Mouse (Mus musculus): ENCODE measurements around the gene 1500009C09Rik. TPM values are rescaled to one million over a fixed set of nuclear protein-coding genes. Genes with fewer than 3 reads are reported as not detected.

The 1500009C09Rik gene
- total RNA-seq, 1 experiment from 2014 or later = not detected

DNA sequence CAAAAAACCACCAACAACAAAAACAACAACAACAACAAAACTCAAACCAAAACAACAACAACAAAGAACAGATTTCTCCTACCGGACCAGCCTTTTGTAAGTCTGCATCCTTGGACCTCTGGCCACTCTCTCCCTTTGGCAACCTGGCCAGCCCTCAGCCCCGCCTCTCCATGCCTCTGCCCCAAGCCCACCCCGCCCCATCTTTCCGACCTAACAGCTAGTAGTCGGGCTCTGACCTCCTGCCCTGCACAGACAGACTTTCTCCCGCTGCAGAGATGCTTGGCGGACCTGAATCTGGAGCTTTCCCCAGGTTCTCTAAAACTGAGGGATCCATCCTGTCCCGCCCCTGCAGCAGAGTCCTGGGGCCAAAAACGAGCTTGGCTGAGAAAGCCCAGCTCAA lies 34.2 kb upstream of the 1500009C09Rik start:
- no peak for ATAC-seq (replicated peaks; ENCODE audit: insufficient number of reproducible peaks, low FRiP score, low TSS enrichment, poor library complexity, severe bottlenecking)

DNA sequence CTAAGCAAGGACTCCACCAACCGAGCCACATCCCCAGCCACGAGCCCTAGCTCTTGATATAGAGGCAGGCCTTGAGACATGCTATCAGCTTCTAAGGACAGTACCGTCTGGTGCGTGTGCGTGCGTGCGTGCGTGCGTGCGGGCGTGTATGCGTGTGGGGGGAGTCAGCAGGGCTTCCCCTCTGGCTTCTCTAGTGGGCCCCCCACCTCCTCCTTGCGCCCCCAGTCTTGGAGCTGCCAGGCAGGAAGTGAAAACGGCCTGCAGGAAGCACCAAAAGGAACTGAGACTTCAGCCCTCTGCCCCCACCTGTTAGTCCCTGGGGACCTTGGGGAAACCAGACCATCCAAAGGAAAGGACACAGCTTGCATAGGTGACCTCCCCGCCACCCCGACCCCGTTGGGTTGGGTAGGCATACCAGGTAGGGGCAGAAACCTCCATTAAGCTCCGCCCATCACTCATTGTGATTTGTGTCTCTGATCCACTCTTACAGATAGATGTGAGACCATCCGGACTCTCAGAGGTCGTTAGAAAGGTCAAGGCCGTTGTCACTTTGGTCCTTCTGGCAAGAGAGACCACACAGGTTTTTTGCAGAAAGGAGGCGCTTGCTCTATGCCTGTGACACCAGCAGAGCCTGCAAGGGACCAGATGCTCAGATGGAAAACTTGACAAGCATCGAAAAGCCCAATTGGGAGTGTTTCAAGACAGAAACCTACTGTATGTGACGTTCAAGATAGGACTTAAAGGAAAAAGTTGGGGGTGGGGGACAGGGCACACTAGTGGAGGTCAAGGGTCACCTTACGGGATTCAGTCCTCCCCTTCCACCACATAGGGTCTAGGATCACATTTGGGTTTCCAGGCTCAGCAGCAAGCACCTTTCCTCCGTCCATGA lies 33.2 kb upstream of the 1500009C09Rik start:
- peak; percentile 40; the same call in 1 of the 2 replicates for ATAC-seq (replicated peaks; ENCODE audit: insufficient number of reproducible peaks, low FRiP score, low TSS enrichment, poor library complexity, severe bottlenecking)

DNA sequence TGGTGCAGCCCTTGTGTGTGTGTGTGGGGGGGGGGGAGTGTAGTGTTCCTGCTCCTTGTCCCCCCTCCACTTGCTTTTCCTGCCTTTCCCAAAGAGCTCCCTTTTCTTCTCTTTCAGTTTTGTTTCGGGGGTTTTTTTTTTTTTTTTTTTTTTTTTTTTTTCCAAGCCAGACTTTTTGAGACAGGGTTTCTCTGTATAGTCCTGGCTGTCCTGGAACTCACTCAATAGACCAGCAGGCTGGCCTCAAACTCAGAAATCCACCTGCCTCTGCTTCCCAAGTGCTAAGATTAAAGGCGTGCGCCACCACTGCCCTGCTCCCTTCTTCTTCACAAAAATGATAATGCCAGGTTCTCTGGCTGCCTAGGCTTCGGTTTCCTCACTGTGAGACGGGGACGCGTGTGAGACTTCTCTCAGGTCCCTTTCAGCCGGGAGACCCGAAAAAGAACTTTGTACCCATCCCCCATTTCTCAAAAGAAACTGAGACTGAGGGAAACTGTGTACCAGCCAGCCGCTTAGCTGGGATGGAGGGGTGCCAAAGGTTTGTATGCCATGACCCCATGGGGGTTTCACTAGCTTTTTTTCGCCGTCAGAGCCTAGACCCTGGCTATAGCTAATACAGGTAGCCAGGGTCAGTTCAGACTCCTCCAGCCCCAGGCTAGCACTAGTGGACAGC lies 32.1 kb upstream of the 1500009C09Rik start:
- no peak for ATAC-seq (replicated peaks; ENCODE audit: insufficient number of reproducible peaks, low FRiP score, low TSS enrichment, poor library complexity, severe bottlenecking)

DNA sequence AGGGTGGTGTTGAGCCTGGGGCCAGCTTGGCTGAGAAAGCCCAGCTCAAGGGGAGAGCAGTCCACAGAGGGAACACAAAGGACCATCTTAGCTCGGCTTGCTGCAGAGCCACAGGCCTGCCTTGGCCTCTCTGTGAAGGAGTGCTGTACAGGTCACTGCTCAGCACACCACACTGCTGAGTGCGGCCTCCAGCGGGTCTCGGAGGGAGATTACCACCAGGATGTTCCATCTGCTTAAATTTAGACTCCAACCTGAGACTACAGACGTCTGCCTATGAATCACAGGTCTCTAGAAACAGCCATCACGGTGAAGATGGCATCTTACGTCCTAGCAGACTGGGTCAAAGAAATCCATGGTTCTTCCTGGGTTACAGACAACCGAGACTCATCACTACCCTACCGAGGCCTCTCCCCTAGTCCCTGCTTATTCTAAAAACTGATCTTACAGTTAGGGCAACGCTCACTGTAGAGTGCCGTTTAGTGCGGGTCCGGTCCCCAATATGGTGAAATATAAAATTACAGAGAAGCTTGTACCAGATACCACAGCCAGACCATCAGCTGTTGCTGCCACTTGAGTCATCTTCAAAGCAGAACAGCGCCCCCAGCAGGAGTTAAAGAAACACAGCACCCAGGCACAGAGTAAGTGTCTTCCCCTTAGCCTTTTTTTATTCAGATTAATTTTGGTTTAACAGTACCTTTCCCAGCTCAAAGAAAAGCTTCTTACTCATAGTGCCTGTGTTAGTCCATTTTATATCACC lies 30.9 kb upstream of the 1500009C09Rik start:
- no peak for ATAC-seq (replicated peaks; ENCODE audit: insufficient number of reproducible peaks, low FRiP score, low TSS enrichment, poor library complexity, severe bottlenecking)

DNA sequence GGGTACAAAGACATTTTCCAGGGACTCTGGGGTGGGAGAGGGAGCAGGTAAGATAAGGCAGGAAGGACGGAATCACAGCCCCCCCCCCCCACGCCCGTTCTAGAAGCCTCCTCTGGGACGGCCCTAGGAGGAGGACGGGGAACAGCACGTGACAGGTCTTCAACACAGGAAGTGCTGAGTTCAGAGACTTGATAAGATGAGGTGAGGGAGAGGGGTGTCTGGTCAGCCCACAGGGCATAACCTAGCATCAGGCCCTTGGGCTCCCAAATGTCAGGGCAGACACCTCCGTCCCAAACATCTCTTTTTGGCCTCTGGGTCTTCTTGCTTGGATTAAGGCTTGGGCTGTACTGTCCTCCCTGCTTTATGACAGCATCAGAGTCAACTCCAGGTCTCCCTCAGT lies 28.9 kb upstream of the 1500009C09Rik start:
- ATAC-seq (replicated peaks; ENCODE audit: insufficient number of reproducible peaks, low FRiP score, low TSS enrichment, poor library complexity, severe bottlenecking) = no peak

DNA sequence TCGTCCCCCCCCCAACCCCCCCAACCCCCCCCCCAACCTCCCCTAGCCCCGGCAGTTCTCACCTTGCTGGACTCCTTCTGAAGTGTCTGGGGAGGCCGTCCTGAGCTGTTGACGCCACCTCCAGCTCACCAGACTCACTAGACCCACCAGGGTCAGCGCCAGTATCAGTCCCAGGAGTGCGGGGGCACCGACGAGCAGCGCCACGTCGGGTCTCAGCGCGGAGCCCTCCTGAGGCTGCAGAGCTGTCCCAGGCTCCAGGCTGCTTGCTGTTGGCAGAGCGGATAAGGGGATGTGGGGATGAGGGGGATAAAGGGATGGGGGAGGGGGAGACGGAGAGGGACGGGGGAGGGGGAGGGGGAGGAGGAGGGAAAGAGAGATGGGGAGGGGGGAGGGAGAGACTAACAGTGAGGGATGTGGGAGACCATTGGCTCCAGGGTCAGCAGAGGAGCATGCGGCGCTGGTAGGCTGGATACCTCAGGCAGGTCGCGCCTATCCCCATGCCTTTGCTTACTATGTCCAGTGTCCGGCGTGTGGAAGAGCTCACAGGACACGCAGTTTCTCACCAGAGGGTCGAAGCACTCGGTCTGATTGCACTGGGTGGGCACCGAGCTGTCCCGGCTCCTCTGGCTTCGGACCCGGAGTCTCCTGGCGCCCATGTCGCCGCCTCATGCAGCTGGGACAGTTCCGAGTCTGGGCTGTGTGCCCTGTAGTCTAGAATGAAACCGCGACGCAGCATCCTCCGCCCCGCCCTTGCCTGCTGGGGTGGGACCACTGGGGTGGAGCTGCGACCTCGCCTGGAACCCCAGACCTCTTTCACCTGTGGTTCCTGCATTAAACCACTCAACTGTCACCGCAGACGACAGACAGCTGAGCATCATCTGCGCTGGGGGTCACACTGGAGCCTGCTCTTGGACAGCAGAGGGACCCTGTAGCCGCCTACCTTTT lies 28.3 kb upstream of the 1500009C09Rik start, which contains the start of gene Tnfrsf13c:
TSS of gene Tnfrsf13c (minus strand) at position 713 of the 945 bp plus-strand sequence.
- ATAC-seq (replicated peaks; ENCODE audit: insufficient number of reproducible peaks, low FRiP score, low TSS enrichment, poor library complexity, severe bottlenecking) = peak; percentile 41

DNA sequence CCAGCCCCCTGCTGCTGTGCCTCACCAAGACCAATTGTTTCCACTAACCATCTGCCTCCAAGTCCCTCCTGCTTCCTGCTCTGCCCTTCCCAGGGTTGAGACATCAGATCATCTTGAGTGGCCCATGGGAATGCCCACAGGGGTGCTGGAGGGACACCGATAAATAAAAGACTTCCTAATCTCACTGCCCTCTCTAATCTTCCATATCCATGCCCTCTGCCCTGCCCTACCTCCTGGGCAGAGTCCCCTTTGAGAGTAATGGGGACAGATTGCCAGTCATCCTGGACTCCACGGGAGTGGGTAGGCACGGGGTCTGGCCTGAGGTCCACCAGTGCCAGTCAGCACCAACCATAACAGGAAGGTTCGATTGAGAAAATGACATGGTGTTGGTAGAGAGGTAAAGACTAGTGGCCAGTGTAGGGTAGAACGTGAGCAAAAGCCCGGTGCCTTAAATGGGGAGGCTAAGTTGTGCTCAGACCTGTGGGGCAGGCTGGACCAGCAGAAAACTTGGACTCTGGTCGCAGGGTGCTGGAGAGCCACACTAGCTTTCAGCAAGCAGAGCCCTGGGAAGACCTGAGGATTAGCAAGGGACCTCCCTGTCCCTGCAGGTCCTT lies 27.5 kb upstream of the 1500009C09Rik start:
- no peak for ATAC-seq (replicated peaks; ENCODE audit: insufficient number of reproducible peaks, low FRiP score, low TSS enrichment, poor library complexity, severe bottlenecking)

DNA sequence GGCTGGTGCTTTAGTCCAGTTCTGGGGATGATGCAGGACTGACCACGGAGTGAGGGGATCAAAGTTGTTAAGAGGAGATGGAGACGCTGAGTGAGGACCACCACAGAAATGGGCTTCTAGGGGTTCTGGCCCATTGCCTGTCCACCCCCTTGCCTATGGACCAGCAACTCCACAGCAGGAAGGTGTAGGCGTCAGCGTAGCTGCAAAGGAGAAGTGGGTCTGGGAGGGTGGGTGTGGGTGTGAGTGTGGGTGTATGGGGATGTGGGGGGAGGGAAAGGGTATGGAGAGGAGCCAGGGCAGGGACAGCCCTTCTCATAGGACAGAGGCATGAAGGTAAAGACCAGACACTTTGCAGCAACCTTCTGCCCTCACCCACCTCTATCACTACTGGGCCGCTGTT lies 26.4 kb upstream of the 1500009C09Rik start:
- no peak for ATAC-seq (replicated peaks; ENCODE audit: insufficient number of reproducible peaks, low FRiP score, low TSS enrichment, poor library complexity, severe bottlenecking)

DNA sequence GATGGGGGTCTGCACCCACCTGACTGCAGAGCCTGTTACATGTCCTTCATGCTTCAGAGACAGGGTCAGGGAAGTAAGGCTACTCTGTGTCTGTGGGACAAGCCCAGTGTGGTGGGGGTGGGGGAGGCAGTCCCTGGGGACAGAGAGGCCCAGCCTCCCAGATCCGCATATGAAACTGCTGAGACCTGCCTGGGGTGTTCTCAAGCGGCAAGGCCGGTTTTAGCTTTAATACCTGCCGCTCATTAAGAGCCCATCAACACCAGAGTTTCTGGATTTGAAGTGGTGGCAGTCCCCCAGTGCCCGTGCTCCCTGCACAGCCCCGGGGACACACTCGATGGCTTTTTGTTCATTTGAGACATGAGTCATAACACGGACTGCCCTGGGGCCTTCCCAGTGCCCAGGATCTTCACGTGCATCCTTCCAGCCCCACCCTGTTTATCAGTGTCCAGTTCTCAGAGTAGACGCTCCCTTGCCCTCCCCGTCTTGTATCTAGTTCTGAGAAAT lies 22.6 kb upstream of the 1500009C09Rik start:
- no peak for ATAC-seq (replicated peaks; ENCODE audit: insufficient number of reproducible peaks, low FRiP score, low TSS enrichment, poor library complexity, severe bottlenecking)

DNA sequence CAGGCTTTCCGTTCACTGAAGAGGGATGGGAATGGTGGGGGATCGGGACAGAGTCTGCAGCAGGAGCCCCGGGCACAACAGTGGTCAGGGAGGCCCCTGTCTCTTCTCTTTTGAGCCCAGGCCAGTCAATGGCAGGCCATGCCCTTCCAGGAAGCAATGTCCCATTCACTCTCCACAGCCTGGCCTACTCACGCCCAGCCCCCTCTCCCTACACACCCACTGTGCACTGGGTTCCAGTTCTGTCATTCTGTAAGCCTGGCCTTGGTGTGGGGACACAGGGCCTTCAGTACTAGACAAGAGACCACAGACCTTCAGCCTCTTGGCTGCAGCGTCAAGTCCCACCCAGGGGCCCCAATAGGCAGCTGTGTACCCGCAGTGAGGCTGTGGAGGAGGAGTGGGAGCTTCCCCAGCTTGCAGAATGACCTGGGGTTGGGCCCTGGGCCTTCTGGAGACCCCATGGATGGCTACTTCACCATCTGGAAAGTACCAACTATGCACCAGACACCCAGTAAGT lies 22.0 kb upstream of the 1500009C09Rik start:
- ATAC-seq (replicated peaks; ENCODE audit: insufficient number of reproducible peaks, low FRiP score, low TSS enrichment, poor library complexity, severe bottlenecking) = no peak

DNA sequence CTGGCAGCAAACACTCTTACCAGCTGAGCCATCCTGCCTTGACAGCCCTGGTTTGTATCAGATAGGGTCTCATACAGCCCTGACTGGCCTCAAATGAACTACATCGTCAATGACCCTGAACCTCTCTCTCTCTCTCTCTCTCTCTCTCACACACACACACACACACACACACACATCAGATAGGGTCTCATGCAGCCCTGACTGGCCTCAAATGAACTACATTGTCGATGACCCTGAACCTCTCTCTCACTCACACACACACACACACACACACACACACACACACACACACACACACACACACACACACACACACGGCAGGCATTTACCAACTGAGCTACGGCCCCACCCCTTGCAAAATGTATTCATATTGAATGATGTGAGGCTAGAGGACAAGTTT lies 21.1 kb upstream of the 1500009C09Rik start:
- ATAC-seq (replicated peaks; ENCODE audit: insufficient number of reproducible peaks, low FRiP score, low TSS enrichment, poor library complexity, severe bottlenecking) = no peak

DNA sequence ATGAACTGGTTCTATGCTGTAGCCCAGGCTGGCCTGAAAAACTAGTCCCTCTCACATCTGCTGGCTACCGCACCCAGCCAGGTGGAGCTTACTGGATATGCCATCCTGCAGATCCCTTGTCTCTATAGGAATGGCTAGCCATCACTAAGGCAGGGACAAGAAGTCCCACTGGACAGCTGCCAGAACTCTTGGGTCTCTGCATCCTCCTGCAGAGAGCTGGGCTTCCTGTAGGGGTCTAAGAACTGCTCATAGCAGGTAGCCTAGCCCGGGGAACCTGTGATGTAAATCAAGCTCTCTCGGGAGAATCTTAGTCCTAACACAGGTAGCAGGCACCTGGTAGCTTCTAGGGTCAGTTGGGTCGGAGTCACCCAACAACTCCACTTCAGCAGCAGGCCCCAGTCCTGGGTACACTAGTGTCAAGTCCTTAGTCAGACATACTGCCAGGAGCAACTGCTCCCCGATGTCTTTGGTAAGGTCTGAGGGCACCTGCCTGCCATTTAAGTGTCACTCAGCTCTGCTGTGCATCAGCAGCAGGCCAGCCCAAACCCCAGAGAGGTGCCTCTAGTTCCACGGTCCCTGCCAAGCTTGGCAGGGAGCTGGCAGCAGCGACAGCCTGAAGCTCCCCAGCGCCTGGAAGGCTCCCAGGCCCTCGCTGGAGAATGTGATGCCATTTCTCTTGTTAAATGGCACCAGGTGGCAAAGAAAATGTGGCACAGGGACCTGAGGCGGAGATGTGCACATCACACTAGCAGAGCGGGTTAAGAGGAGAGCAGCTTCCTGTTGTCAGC lies 20.4 kb upstream of the 1500009C09Rik start:
- no peak for ATAC-seq (replicated peaks; ENCODE audit: insufficient number of reproducible peaks, low FRiP score, low TSS enrichment, poor library complexity, severe bottlenecking)

DNA sequence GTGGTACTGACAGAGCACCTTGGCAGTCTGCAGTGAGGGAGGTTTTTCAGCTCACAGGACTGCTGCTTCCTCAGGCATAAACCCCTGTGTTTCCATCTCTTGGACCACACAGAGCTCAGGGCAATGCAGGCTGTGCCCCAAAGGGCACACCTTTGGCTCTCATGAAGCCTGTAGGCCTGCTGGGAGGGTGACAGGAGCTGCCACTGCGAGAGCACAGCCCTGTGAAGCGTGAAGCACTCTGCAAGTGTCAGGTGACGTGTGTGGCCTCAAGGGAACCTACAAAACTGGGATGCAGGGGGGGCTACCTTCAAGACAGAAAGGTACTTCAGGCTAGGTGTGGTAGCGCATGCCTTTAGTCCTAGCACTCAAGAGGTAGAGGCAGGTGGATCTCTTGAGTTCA lies 19.5 kb upstream of the 1500009C09Rik start:
- no peak for ATAC-seq (replicated peaks; ENCODE audit: insufficient number of reproducible peaks, low FRiP score, low TSS enrichment, poor library complexity, severe bottlenecking)

DNA sequence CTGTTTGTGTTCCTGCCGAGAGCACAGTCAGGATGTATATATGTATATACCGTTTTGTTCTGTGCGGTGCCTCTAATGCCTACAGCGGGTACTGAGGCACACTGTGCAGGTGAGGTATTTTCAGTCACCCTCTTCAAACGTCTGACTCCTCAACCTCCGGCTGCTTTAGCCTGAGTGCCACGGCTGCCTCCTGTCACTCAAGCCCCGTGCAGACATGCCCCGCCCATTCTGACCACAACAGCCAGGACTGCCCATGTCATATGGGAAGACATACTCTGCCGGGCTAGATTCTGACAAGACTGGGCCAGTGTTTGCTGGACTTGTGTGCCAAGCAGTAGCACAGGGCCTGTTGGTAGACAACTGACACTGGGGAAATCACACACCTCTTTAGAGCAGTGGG lies 16.5 kb upstream of the 1500009C09Rik start:
- ATAC-seq (replicated peaks; ENCODE audit: insufficient number of reproducible peaks, low FRiP score, low TSS enrichment, poor library complexity, severe bottlenecking) = no peak

DNA sequence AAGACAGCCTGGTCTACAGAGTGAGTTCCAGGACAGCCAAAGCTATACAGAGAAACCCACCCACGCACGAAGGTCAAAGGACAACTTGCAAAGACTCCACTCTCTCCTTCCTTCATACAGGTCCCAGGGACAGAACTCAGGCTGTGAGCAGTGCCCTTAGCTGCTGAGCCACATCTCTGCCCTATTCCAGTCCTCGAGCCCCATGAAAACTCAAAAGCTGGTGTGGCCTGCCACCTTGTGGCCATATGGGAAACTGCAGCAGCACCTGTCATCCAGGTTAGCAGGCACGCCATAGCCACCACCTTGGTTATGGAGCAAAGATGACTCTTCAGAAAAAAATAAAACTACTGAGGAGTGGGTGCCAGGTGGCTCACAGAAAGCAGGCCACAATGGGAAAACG lies 15.6 kb upstream of the 1500009C09Rik start:
- peak; percentile 82 for ATAC-seq (replicated peaks; ENCODE audit: insufficient number of reproducible peaks, low FRiP score, low TSS enrichment, poor library complexity, severe bottlenecking)

DNA sequence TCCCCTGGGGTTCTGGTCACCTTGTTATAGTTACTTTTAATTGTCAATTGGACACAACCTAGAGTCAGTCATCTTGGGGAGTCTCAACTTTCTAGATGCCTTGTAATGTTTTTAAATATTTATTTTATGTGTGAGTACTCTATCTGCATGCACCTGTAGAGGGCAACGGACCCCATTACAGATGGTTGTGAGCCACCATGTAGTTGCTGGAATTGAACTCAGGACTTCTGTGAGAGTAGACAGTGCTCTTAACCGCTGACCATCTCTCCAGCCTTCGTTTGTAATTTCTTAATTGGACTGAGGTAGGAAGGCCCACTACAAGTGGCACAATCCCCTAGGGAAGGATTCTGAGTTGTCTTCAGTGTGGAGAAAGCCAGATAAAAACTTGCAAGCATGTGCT lies 8.9 kb upstream of the 1500009C09Rik start:
- no peak for ATAC-seq (replicated peaks; ENCODE audit: insufficient number of reproducible peaks, low FRiP score, low TSS enrichment, poor library complexity, severe bottlenecking)

DNA sequence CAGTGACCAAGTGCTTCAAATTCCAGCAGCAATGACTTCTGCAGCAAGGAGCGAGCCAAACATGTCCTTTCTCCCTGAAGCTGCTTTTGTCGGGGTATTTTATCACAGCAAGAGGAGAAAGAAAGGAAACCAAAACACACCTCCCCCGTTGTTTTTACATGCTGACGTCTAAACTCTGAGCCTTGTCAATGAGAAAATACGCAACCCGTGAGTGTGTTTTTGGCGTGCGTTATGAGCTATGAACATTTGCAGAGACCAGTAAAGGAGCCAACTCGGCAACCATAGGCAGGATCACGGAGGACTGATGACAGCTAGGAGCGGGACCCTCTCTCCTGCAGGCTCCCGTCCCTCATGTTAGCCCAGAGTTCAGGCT lies 8.5 kb upstream of the 1500009C09Rik start:
- no peak for ATAC-seq (replicated peaks; ENCODE audit: insufficient number of reproducible peaks, low FRiP score, low TSS enrichment, poor library complexity, severe bottlenecking)
